Mouse (Mus musculus): ENCODE results near the gene A830031A19Rik. TPM values are rescaled to one million over a fixed set of nuclear protein-coding genes. Genes with fewer than 3 reads are reported as not detected.

Gene A830031A19Rik
- polyA plus RNA-seq, 2 experiments = not detected

GRCm38 (mm10) chr11:24061819-24062218, 13.0 kb downstream of the A830031A19Rik start:
- H3K27ac ChIP-seq (replicated peaks; ENCODE audit: low read depth, low read length) = no peak overlapping the region
- no peak for DNase-seq (ENCODE audit: low spot score)
- H3K4me2 ChIP-seq (replicated peaks; ENCODE audit: low read depth, low read length, severe bottlenecking) = peak overlapping the region; percentile 53
- no peak for TF ChIP-seq POLR2A (IDR thresholded peaks at IDR 0.05; ENCODE audit: borderline replicate concordance, extremely low read depth, insufficient read depth, insufficient read length)
- H3K9ac ChIP-seq (ENCODE audit: low read depth, low read length, severe bottlenecking) = peak overlapping the region; percentile 12; the same call in 1 of the 2 replicates
- peaks cover 23% of the 10 kb centered on the region for H3K4me1 ChIP-seq (ENCODE audit: control insufficient read depth, insufficient read depth, low read length)
- H3K4me3 ChIP-seq (replicated peaks; ENCODE audit: low read length) = peak overlapping the region; percentile 31
- H3K36me3 ChIP-seq (ENCODE audit: control insufficient read depth, insufficient read depth, low read length) = no peaks in the 10 kb centered on the region
- no peaks in the 10 kb centered on the region for H3K9me3 ChIP-seq (ENCODE audit: control insufficient read depth, low read length)
- no peak for ATAC-seq (ENCODE audit: low FRiP score, low read depth)
- H3K27me3 ChIP-seq (ENCODE audit: control insufficient read depth, insufficient read depth, low read length) = no peaks in the 10 kb centered on the region
- under 1% methylated on average over 14 of the region's 14 CpGs for WGBS

DNA sequence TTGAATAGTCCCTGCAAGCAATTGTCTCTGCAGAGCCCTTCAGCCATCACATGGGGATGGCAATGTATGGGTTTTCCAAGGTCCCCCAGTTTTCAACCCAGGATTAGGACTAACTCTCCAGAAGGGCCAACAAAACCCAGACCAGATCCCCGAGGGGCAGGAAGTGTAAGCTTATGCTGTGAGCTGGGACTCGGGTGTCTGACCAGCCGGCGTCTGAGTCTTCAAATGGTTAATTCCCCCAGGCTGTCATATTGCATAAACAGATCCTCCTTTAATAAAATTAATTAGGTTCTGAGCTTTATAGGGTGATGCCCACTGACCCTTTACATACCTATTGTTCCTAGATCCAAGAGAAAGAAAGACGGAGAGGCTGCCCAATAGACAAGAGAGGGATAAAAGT, 14.4 kb downstream of the A830031A19Rik start:
- Histone ChIP-seq H3K4me1 (ENCODE audit: control insufficient read depth, insufficient read depth, low read length) (peaks cover 23% of the 10 kb centered on the region), H3K36me3 (ENCODE audit: control insufficient read depth, insufficient read depth, low read length) (no peaks in the 10 kb centered on the region), H3K9ac (ENCODE audit: low read depth, low read length, severe bottlenecking) (peak overlapping the region; percentile 28; the same call in 1 of the 2 replicates), H3K4me3 (replicated peaks; ENCODE audit: low read length) (peak overlapping the region; percentile 34), H3K4me2 (replicated peaks; ENCODE audit: low read depth, low read length, severe bottlenecking) (peak overlapping the region; percentile 59), H3K27me3 (ENCODE audit: control insufficient read depth, insufficient read depth, low read length) (no peaks in the 10 kb centered on the region), H3K27ac (replicated peaks; ENCODE audit: low read depth, low read length) (no peak overlapping the region), H3K9me3 (ENCODE audit: control insufficient read depth, low read length) (no peaks in the 10 kb centered on the region)
- DNase-seq (ENCODE audit: low spot score) (no peak), ATAC-seq (ENCODE audit: low FRiP score, low read depth) (no peak)
- WGBS = 13% methylated on average over 5 of the region's 5 CpGs
- TF ChIP-seq POLR2A (IDR thresholded peaks at IDR 0.05; ENCODE audit: borderline replicate concordance, extremely low read depth, insufficient read depth, insufficient read length) = no peak

GRCm38 (mm10) chr11:24059137-24059536, 15.7 kb downstream of the A830031A19Rik start:
- WGBS = 9% methylated on average over 1 of the region's 1 CpGs
- no peak overlapping the region for H3K4me3 ChIP-seq (replicated peaks; ENCODE audit: low read length)
- H3K36me3 ChIP-seq (ENCODE audit: control insufficient read depth, insufficient read depth, low read length) = no peaks in the 10 kb centered on the region
- no peak overlapping the region for H3K9ac ChIP-seq (ENCODE audit: low read depth, low read length, severe bottlenecking)
- TF ChIP-seq POLR2A (IDR thresholded peaks at IDR 0.05; ENCODE audit: borderline replicate concordance, extremely low read depth, insufficient read depth, insufficient read length) = no peak
- no peaks in the 10 kb centered on the region for H3K9me3 ChIP-seq (ENCODE audit: control insufficient read depth, low read length)
- ATAC-seq (ENCODE audit: low FRiP score, low read depth) (no peak), DNase-seq (ENCODE audit: low spot score) (no peak)
- no peak overlapping the region for H3K27ac ChIP-seq (replicated peaks; ENCODE audit: low read depth, low read length)
- H3K4me1 ChIP-seq (ENCODE audit: control insufficient read depth, insufficient read depth, low read length) = peaks cover 23% of the 10 kb centered on the region
- H3K4me2 ChIP-seq (replicated peaks; ENCODE audit: low read depth, low read length, severe bottlenecking) = no peak overlapping the region
- H3K27me3 ChIP-seq (ENCODE audit: control insufficient read depth, insufficient read depth, low read length) = no peaks in the 10 kb centered on the region

GRCm38 (mm10) chr11:24052882-24053281, 22.0 kb downstream of the A830031A19Rik start:
- no peaks in the 10 kb centered on the region for H3K36me3 ChIP-seq (ENCODE audit: control insufficient read depth, insufficient read depth, low read length)
- H3K27ac ChIP-seq (replicated peaks; ENCODE audit: low read depth, low read length) = no peak overlapping the region
- 72% methylated on average over 6 of the region's 6 CpGs for WGBS
- TF ChIP-seq POLR2A (IDR thresholded peaks at IDR 0.05; ENCODE audit: borderline replicate concordance, extremely low read depth, insufficient read depth, insufficient read length) = no peak
- H3K4me3 ChIP-seq (replicated peaks; ENCODE audit: low read length) = no peak overlapping the region
- no peaks in the 10 kb centered on the region for H3K27me3 ChIP-seq (ENCODE audit: control insufficient read depth, insufficient read depth, low read length)
- no peak overlapping the region for H3K9ac ChIP-seq (ENCODE audit: low read depth, low read length, severe bottlenecking)
- H3K4me2 ChIP-seq (replicated peaks; ENCODE audit: low read depth, low read length, severe bottlenecking) = no peak overlapping the region
- no peak for ATAC-seq (ENCODE audit: low FRiP score, low read depth)
- peaks cover 6% of the 10 kb centered on the region for H3K4me1 ChIP-seq (ENCODE audit: control insufficient read depth, insufficient read depth, low read length)
- DNase-seq (ENCODE audit: low spot score) = no peak
- no peaks in the 10 kb centered on the region for H3K9me3 ChIP-seq (ENCODE audit: control insufficient read depth, low read length)

- ATAC-seq (ENCODE audit: low FRiP score, low read depth) = no peak
- H3K27me3 ChIP-seq (ENCODE audit: control insufficient read depth, insufficient read depth, low read length) = no peaks in the 10 kb centered on the region
- no peaks in the 10 kb centered on the region for H3K9me3 ChIP-seq (ENCODE audit: control insufficient read depth, low read length)
- no peak overlapping the region for H3K4me3 ChIP-seq (replicated peaks; ENCODE audit: low read length)
- no peak overlapping the region for H3K9ac ChIP-seq (ENCODE audit: low read depth, low read length, severe bottlenecking)
- no peak overlapping the region for H3K27ac ChIP-seq (replicated peaks; ENCODE audit: low read depth, low read length)
- peak overlapping the region; percentile 63 for H3K4me2 ChIP-seq (replicated peaks; ENCODE audit: low read depth, low read length, severe bottlenecking)
- peaks cover 6% of the 10 kb centered on the region for H3K4me1 ChIP-seq (ENCODE audit: control insufficient read depth, insufficient read depth, low read length)
- no peaks in the 10 kb centered on the region for H3K36me3 ChIP-seq (ENCODE audit: control insufficient read depth, insufficient read depth, low read length)
- no peak for TF ChIP-seq POLR2A (IDR thresholded peaks at IDR 0.05; ENCODE audit: borderline replicate concordance, extremely low read depth, insufficient read depth, insufficient read length)
- no peak for DNase-seq (ENCODE audit: low spot score)
- WGBS = 72% methylated on average over 11 of the region's 11 CpGs
Observed at GRCm38 (mm10) chr11:24050032-24050757, 24.7 kb downstream of the A830031A19Rik start.
